Mouse (Mus musculus): ENCODE data around the gene Kctd19. TPM values are rescaled to one million over a fixed set of nuclear protein-coding genes. Genes with fewer than 3 reads are reported as not detected.

The Kctd19 gene
- total RNA-seq, 2 experiments from 2014 or later = not detected

DNA sequence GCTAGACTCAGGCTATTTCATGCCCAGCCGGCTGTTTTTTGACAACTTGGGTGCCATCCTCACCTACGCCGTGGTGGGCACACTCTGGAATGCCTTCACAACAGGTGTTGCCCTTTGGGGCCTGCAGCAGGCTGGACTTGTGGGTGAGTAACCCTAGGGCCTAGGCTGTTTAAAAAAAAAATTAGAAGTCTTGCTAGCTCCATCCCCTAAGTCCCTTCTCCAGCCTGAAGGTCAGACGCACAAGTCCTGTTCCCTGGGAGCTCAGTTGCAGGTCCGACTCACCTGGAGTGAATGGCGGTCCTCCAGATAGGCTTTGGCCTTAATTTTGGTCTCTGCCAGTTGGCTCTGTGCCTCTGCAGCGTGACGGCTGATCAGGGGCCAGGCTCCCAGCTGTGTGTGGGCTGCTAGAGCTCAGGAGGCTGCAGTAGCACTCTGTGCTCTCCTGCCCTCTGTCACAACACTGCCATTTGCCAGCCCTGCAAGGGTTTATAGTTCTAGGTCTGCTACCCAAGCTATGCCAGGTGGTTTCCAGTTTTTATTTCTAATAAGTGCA is 59.6 kb downstream of the Kctd19 start:
- intact Hi-C loops (cut with DNase I) = no loop called here
- Histone ChIP-seq H3K27ac (no peak overlapping the region), H3K4me3 (no peak overlapping the region)
- no peak for DNase-seq (ENCODE audit: extremely low spot score in 1 of 2, low spot score in 2 of 2)
- no peak for TF ChIP-seq CTCF (IDR thresholded peaks at IDR 0.05)

DNA sequence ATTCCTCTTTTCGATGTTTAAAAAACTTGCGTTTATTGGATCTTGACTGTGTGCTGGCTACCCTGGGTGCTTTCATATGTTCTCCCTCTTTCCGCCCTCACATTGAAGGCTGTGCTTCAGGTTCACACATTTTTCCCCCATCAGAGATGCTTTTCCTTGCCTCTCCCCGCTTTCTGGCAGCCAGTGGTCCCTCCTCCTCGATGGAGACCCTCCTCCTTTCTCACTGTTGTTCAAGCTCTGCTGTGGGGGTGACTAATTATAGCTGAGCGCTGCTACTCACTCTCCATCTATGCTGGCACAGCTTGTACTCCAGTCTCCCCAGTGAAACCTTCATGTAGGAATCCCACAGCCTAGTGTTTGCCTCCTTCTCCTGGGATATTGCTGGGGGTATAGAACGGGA is 63.1 kb downstream of the Kctd19 start:
- intact Hi-C loops (cut with DNase I) = no loop called here
- DNase-seq (ENCODE audit: extremely low spot score in 1 of 2, low spot score in 2 of 2) = no peak
- TF ChIP-seq CTCF (IDR thresholded peaks at IDR 0.05) = no peak
- peak overlapping the region; percentile 72 for H3K4me3 ChIP-seq
- no peak overlapping the region; the same call in 1 of the 2 replicates for H3K27ac ChIP-seq

DNA sequence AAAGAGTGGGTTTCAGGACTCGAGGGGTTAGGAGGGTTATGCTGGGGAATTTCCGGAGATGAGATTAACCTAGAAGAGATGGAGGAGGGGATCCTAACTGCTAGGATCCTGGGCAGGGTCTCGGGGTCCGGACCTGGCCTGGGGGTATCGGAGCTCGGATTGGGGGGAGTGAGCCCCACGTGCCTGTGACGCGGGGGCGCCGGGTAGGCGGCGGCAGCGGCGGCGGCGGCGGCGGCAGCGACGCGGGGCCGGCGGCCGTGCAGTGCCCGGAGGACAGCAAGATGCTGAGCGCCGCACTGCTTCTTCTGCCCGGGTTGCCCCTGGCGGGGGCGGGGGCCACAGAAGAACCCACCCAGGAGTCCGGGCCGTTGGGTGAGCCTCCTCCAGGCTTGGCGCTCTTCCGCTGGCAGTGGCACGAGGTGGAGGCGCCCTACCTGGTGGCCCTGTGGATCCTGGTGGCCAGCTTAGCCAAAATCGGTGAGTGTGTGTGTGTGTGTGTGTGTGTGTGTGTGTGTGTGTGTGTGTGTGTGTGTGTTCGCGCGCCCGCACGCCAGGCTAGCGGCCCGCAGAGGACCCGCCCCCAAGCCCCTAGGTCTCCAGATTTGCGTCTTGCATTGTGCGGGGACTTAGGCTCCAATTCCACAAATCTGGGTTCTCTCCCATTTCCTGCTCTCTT is 64.1 kb downstream of the Kctd19 start:
- TF ChIP-seq CTCF (IDR thresholded peaks at IDR 0.05) = no peak

DNA sequence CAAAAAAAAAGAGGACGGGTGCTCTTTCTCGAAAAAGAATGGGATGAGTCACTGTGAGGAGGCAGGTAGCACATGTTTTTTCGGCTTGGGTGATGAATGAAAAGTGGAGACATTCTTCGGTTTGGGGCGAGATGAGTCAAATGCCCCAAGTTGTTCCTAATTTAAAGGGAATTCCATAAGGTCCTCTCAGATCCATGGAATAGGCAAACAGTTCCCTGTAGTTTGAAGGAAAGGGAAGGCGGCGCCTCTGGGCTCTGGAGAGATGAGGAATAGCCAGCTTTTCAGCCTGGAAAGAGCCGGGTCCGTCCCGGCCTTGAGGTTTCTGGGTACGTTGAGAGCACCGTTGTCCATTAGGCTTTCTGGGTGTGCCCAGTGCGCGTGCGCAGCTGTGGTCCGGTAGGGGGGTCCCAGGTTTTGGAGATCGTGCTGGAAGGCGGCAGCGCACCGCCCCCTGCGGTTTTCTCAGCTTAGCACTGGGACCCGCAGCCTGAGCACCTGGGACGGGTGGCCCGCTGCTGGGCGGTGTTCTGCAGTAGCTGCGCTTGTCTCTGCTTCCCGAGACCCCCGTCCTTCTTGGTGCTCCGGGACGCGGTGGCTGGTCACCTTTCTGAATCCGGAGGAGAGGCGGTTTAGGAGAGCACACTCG is 64.7 kb downstream of the Kctd19 start, which contains the start of gene Slc9a5:
Gene Slc9a5, plus strand, starts transcription at position 394 of the 646 bp plus-strand sequence.
- peak within 1 kb of the TSS; percentile 72 for H3K4me3 ChIP-seq
- TF ChIP-seq CTCF (IDR thresholded peaks at IDR 0.05) = peak; percentile 11; the same call in 1 of the 2 replicates
- peak within 1 kb of the TSS; percentile 81 for H3K27ac ChIP-seq
- peak; percentile 52 to 61 for DNase-seq (ENCODE audit: extremely low spot score in 1 of 2, low spot score in 2 of 2)
- intact Hi-C loops (cut with DNase I) = no loop called here

More for the DNA sequence above, 64.1 kb downstream of the Kctd19 start:
- intact Hi-C loops (cut with DNase I) = no loop called here
- DNase-seq (ENCODE audit: extremely low spot score in 1 of 2, low spot score in 2 of 2) = peak; percentile 50 to 58
- Histone ChIP-seq H3K4me3 (peak overlapping the region; percentile 72), H3K27ac (peak overlapping the region; percentile 81)

DNA sequence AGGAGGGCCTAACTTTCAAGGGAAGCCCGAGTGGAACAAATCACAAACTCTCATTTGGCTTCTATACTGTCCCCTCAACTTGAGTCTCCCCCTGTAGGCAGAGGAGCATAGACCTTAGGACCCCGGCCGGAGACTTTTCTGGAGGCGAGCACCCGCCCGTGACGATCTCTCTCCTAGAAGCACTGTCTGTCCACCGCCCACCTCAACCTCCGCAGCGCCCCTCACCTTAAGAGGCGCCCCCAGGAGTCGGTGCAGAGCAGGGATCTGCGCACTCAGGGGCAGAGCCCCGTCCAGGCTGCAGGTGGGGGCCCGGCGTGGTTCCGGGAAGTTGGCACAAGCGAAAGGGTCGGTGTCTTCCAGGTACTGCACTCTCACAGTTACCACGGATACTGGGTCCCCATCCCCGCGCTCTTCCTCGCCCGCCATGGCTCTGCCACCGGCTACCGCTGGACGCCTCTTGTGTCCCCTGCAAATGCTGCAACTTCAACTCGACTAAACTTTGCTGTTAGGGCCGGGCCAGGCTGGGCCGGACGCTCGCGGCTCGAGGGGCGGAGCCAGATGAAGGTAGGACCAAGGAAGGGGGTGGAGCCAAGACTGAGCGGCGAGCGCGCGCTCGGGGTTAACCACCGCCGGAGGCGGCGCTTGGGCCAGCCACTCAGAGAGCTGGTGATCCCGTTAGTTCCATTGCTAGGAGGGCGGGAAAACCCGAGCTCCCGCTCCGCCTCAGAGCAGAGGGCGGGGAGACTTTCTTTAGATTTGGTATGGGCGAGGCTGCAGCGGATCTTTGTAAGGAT is 65.7 kb downstream of the Kctd19 start, which contains the start of gene Fhod1:
Gene Fhod1, minus strand, starts transcription at position 526 of the 794 bp plus-strand sequence.
- Histone ChIP-seq H3K4me3 (peak within 1 kb of the TSS; percentile 72), H3K27ac (peak within 1 kb of the TSS; percentile 81)
- DNase-seq (ENCODE audit: extremely low spot score in 1 of 2, low spot score in 2 of 2) = peak; percentile 82 to 89
- TF ChIP-seq CTCF (IDR thresholded peaks at IDR 0.05) = no peak; the same call in none of the 2 replicates
- intact Hi-C loops (cut with DNase I) = no loop called here

DNA sequence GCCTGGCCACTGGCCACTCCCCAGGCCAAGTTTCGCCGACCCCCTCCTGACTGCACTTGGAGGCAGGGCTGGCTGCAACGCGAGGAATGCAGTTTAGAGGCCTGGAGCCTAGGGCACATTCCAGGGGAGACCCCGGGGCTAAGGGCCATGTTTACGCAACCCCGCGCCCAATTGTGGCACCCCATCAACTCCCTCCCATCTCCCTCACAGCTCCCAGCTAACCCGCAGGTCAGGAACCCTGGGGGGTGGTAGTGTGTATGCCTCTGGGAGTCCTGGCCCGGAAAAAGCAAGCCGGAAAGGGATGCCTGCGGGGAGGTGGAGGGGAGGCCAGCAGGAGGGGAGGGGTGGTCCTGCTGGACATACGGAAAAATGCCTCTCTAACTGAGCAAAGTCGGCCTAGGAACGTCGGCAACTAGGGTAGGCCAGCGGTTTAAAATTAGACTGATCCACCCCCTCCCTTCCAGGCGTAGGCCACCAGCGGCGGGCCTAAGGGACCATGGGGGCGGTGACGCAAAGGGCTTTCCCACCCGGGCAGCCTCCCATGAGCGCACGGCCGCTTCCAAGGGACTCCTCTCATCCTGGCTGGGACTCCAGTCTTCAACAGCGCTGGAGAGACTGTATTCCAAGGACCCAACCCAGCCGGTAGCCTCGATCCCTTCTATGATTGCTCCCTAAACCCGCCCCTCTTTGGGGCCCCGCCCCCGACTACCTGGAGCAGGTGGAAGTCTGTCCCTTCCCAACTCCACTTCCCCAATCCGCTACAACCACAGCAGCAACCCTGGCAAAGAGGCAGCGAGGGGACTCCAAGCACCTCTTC is 66.5 kb downstream of the Kctd19 start:
- TF ChIP-seq CTCF (IDR thresholded peaks at IDR 0.05) = no peak
- peak; percentile 42 to 51 for DNase-seq (ENCODE audit: extremely low spot score in 1 of 2, low spot score in 2 of 2)
- intact Hi-C loops (cut with DNase I) = no loop called here
- Histone ChIP-seq H3K4me3 (peak overlapping the region; percentile 72), H3K27ac (peak overlapping the region; percentile 67; the same call in 1 of the 2 replicates)

DNA sequence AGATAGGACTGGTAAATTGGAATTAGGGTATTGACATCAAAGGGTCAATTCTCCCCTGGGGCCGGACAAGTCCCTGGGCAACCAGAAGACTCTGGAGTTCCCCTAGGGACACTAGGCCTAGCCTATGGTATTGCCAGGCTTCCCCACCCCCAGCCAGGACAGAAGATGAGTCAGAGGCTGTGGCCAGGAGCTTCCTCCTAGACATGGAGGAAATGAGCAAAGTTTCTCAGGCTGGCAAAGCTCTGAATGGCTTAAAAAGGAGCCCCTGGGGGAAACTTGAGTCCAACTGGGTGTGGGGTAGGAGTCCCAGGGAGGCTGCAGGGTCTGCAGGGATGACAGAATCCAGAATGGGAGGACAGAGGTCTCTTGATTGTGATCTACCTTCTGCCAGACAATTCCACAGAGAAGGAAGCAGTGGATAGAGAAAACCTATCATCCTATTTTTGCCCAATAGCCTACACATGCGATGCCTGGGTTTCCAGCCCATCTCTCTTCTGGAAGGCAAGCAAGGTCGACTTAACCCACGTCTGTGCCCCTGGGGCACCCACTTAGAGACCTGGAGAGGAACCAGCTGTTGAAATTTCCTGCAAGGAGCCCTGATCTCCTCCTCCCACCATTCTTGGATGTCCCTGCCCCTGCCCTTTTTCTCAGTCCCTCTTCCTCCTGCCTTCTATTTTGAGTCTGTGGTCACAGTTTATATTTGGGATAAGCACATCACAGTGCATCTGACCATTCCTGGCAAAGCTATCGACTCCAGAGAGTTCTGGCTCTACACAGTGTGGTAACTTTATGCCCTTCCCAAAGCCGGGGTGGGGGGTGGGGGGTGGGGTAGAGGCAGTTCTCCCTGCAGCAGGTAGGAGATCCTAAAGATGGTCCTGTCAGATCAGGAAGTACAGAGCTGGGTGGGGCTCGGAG is 68.0 kb downstream of the Kctd19 start:
- Histone ChIP-seq H3K27ac (no peak overlapping the region), H3K4me3 (no peak overlapping the region)
- DNase-seq (ENCODE audit: extremely low spot score in 1 of 2, low spot score in 2 of 2) = no peak
- intact Hi-C loops (cut with DNase I) = no loop called here
- TF ChIP-seq CTCF (IDR thresholded peaks at IDR 0.05) = no peak

DNA sequence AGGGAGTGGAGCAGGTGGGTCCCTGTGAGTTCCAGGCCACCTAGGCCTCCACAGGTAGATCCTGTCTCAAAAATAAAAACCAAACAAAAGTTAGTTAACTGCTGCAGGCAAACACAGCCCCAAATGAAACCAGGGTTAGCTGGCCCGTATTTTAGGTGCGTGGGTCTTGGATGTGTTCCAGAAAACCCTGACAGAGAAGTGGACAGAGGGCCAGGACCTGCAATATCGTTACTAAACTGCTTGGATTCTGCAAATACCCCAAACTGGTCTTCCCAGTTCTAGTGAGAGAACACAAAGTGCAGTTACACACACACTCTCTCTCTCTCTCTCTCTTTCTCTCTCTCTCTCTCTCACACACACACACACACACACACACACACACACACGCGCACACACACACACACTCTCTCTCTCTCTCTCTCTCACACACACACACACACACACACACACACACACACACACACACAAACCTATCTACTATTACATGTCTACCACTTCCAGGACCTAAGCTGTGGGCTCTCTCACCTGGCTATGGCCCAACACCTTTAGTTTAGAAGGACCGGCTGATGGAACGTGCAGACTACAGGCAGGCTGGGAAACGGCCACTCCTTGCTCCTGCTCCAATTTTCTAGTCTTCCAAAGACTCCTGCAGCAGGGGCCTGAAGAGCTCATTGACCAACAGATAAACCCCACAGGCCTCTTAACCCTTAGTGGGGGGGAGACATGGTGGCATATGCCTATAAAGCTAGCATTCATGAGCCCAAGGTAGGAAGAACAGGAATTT is 69.3 kb downstream of the Kctd19 start:
- no peak overlapping the region for H3K4me3 ChIP-seq
- intact Hi-C loops (cut with DNase I) = no loop called here
- no peak overlapping the region for H3K27ac ChIP-seq
- TF ChIP-seq CTCF (IDR thresholded peaks at IDR 0.05) = no peak
- no peak for DNase-seq (ENCODE audit: extremely low spot score in 1 of 2, low spot score in 2 of 2)

DNA sequence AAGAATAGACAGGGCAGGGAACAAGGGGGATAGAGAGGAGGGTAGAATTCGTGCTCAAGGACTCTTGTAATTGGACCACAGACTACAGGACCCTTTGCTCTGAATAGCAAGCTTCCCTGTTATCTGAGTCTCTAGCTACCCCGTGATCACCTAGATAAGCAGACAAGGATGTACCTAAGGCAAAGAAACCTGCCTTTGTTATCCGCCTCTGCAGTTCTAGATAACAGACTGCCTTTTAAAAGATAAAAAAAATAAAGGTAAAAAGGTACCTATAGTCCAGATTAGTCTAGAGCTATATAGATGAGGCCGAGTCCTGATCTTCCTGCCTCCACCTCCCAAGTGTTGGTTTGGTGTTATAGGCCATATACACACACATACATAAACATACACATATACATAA is 70.5 kb downstream of the Kctd19 start:
- TF ChIP-seq CTCF (IDR thresholded peaks at IDR 0.05) = no peak
- intact Hi-C loops (cut with DNase I) = no loop called here
- H3K27ac ChIP-seq = no peak overlapping the region
- no peak overlapping the region for H3K4me3 ChIP-seq
- DNase-seq (ENCODE audit: extremely low spot score in 1 of 2, low spot score in 2 of 2) = no peak

All from left cerebral cortex, adult 2 months (tissue).